Mouse (Mus musculus): ENCODE data around the gene Papln.

GRCm38 (mm10) chr12:83782669-83783068 is 19.2 kb downstream of the Papln start:
- TF ChIP-seq CTCF (IDR thresholded peaks at IDR 0.05) (no peak), EP300 (IDR thresholded peaks at IDR 0.05; ENCODE audit: insufficient read depth, low read depth, low read length) (no peak)

Measured in heart, adult 2 months (tissue).